Mouse (Mus musculus) heart, embryonic 14.5 days (tissue): ENCODE measurements around the gene Atp6v1f. TPM values are rescaled to one million over a fixed set of nuclear protein-coding genes. Genes with fewer than 3 reads are reported as not detected.

Experiments
- ATAC-seq: fragments of 200-750 bp; cut with Nextera tagmentation; 2 replicates; pipeline ENCODE4 v1.8.0; 2017; ENCODE audit warnings: low read depth, moderate TSS enrichment; ENCODE audit not compliant: insufficient number of reproducible peaks, insufficient read depth, low FRiP score
- H3K27ac ChIP-seq, 2 experiments: fragments of 200-500 bp in 1 of 2; fragments of 300-500 bp in 1 of 2; sonication (generic) in 1 of 2; replicated peaks in 1 of 2; 2 replicates each; pipeline ENCODE4 v1.5.1; 2012 to 2014; ENCODE audit warnings: low read depth in 2 of 2, low read length in 2 of 2, control low read depth in 1 of 2, mild to moderate bottlenecking in 1 of 2, mixed read lengths in 1 of 2; ENCODE audit not compliant: control insufficient read depth in 1 of 2, insufficient read depth in 1 of 2
- H3K27me3 ChIP-seq: fragments of 300-500 bp; sonication (generic); 2 replicates; pipeline ENCODE4 v1.6.1; 2014; ENCODE audit warnings: mild to moderate bottlenecking, low read length, control low read depth; ENCODE audit not compliant: control insufficient read depth, insufficient read depth
- H3K36me3 ChIP-seq: fragments of 300-500 bp; sonication (generic); 2 replicates; pipeline ENCODE4 v1.6.1; 2014; ENCODE audit warnings: mild to moderate bottlenecking, control low read depth, low read length, mixed read lengths; ENCODE audit not compliant: control insufficient read depth, insufficient read depth
- H3K4me1 ChIP-seq, 2 experiments: fragments of 200-500 bp in 1 of 2; fragments of 300-500 bp in 1 of 2; sonication (generic) in 1 of 2; 2 replicates each; pipeline ENCODE4 v1.6.1; 2012 to 2014; ENCODE audit warnings: low read length in 2 of 2, control low read depth in 1 of 2, mixed read lengths in 1 of 2; ENCODE audit not compliant: control insufficient read depth in 2 of 2, insufficient read depth in 2 of 2
- H3K4me2 ChIP-seq: fragments of 300-500 bp; sonication (generic); 2 replicates; pipeline ENCODE4 v1.6.1; 2014; ENCODE audit warnings: mild to moderate bottlenecking, low read length
- H3K4me3 ChIP-seq, 2 experiments: fragments of 200-500 bp in 1 of 2; fragments of 300-500 bp in 1 of 2; sonication (generic) in 1 of 2; 2 replicates each; pipeline ENCODE4 v1.5.1; 2012 to 2014; ENCODE audit warnings: low read length in 2 of 2, mild to moderate bottlenecking in 2 of 2, control low read depth in 1 of 2, low read depth in 1 of 2, moderate library complexity in 1 of 2; ENCODE audit not compliant: control insufficient read depth in 1 of 2, insufficient read depth in 1 of 2
- H3K9ac ChIP-seq: fragments of 300-500 bp; sonication (generic); 2 replicates; pipeline ENCODE4 v1.6.1; 2014; ENCODE audit warnings: mild to moderate bottlenecking, low read length
- H3K9me3 ChIP-seq: fragments of 300-500 bp; sonication (generic); 2 replicates; pipeline ENCODE4 v1.6.1; 2016; ENCODE audit warnings: low read length, control low read depth; ENCODE audit not compliant: control insufficient read depth
- WGBS: fragments of 180-500 bp; shearing (Covaris S2); extraction: QIAGEN DNeasy Blood & Tissue Kit; methylation state at CpG from one replicate; pipeline ENCODE4 v1.1.7; 2014; 5-methylcytosine and 5-hydroxymethylcytosine counted together
- polyA plus RNA-seq: library from polyadenylated mRNA; unstranded; fragments of >200 nt; fragmentation: Nextera tagmentation; extraction: Ambion mirVana; gene quantifications from 2 replicates; pipeline ENCODE4 v1.2.1, GENCODE M21; 2014

Gene Atp6v1f
- polyA plus RNA-seq, 1 experiment from 2014 or later: 250 TPM

DNA sequence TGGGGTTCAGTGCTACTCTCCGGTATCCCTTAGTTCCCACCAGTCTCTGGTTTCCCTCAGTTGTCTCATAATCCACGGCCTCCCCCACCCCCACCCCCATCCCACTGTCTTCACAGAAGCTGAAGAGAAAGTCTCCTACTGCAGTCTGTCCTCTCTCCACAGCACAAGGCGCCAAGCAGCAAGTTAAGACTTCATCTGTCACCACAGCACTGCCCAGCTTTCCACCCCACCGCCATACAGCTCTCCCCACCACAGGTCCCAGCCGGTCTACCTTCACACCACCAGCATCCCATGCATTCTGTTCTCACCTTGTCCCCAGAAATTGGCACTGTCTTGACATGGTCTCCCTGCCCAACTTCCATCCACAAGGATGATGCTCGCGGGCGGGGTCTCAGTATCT is 39.3 kb downstream of the Atp6v1f start:
- WGBS: 26% methylated on average over 8 of the region's 8 CpGs

DNA sequence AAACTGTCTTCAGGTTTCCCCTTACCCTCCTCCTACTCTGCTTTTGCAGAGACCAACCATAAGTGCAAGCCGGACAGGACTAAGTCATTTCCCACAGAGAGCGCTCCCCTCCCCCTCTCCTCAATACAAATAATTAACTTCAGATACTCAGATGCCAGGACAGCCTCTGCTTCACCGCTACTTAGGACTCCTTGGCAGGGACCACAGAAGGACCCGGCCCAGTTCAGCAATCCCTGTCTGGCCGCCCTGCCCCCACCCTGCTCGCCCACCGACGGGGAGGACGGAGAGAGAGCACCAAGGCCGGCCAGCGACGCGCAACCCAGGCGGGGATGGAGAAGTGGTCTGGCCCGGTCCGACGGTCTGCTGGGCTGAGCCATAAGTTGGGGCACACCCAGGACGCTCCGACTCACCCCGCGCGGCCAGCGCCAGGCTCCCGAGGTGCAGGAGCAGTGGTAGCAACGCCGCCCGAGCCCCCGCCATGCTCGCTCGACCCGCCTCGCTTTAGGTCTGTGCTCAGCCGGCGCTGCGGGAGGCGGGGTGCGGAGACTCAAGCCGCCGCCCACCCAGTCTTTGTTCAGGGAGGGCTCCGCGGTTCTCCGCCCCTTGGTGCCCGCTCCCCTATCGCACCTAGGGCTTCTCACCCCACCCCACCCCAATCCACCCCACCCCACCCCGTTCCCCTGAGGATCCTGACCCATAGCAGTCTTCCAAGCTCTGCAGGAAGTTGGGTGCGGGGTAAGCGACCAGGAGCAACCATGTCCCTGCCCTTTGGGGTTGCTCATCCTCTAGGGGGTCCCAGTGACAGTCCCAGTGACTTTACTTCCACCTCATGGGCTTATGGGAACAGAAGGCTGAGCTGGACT is 40.2 kb downstream of the Atp6v1f start, which contains the start of gene Kcp:
Kcp (minus strand) TSS at position 506 of the 863 bp plus-strand sequence.
- H3K27me3 ChIP-seq: peaks cover 3% of the 10 kb centered on the region; the same call in 1 of the 2 replicates
- H3K4me1 ChIP-seq: peaks cover 15 to 17% of the 10 kb centered on the region in 2 experiments
- H3K27ac ChIP-seq: no peak within 1 kb of the TSS
- H3K9me3 ChIP-seq: no peaks in the 10 kb centered on the region
- H3K4me2 ChIP-seq: peak within 1 kb of the TSS; percentile 85
- ATAC-seq: peak; percentile 23
- H3K36me3 ChIP-seq: no peaks in the 10 kb centered on the region
- under 1% methylated on average over 45 of the region's 47 CpGs for whole genome bisulfite sequencing
- peak within 1 kb of the TSS; percentile 64 to 66 for H3K4me3 ChIP-seq
- peak within 1 kb of the TSS; percentile 70 for H3K9ac ChIP-seq

More for the DNA sequence above, 39.3 kb downstream of the Atp6v1f start:
- peaks cover 15 to 16% of the 10 kb centered on the region in 2 experiments for H3K4me1 ChIP-seq
- H3K9ac ChIP-seq: peak overlapping the region; percentile 70
- no peaks in the 10 kb centered on the region for H3K9me3 ChIP-seq
- H3K4me2 ChIP-seq: peak overlapping the region; percentile 85
- H3K36me3 ChIP-seq: no peaks in the 10 kb centered on the region
- peak overlapping the region; percentile 64 to 66 for H3K4me3 ChIP-seq
- no peak for ATAC-seq
- H3K27me3 ChIP-seq: peaks cover 3% of the 10 kb centered on the region; the same call in 1 of the 2 replicates
- no peak overlapping the region for H3K27ac ChIP-seq

DNA sequence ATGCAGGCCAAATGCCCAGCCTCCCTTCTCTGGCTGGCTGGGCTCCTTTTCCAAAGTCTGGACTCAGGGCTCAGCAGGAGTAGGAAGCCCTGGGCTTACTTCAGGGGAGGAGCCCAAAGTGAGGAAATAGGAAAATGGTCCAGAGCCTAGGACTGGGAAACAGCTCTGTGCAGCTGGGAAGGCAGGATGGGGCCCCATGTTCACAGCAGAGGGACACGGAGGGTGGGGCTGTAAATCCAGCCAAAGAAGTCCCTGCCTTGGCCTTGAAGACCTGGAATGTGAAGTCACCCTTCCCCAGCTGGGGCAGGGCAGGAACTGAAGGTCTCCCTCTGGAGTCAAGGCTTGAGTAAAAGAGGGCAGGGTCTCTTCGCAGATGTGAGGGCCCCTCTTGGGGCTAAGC is 41.6 kb downstream of the Atp6v1f start:
- no peaks in the 10 kb centered on the region for H3K9me3 ChIP-seq
- no peak overlapping the region for H3K9ac ChIP-seq
- 40% methylated on average over 2 of the region's 2 CpGs for WGBS
- peaks cover 3% of the 10 kb centered on the region; the same call in 1 of the 2 replicates for H3K27me3 ChIP-seq
- 0 out of 4 replicates have a peak overlapping the region, but pooled peaks of 1 of the 2 experiments have one; percentile 6 for H3K27ac ChIP-seq
- H3K36me3 ChIP-seq: no peaks in the 10 kb centered on the region
- peaks cover 19 to 27% of the 10 kb centered on the region in 2 experiments for H3K4me1 ChIP-seq
- no peak overlapping the region for H3K4me3 ChIP-seq
- no peak for ATAC-seq
- no peak overlapping the region for H3K4me2 ChIP-seq

DNA sequence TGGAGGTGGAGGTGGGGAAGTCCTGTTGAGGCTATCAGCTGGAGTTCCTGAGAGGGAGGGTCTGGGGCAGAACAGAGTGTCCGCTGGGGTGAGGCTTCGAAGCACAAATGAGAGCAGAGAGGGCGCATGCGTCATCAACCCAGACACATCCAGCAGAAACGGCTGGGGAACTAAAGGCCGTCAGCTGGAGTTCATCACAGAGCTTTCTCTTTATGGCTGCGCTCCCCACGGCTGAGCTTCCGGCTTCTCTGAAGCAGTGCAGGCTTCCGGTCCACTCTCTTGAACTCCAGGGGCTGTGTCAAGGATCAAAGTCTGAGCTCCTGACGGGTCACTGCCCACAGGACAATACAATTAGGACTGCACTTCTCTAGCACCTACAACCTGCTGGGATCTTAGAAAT is 45.8 kb downstream of the Atp6v1f start:
- peak overlapping the region; percentile 29 to 45; a peak in 3 of 4 replicates for H3K27ac ChIP-seq
- 1% methylated on average over 11 of the region's 11 CpGs for WGBS
- H3K4me2 ChIP-seq: peak overlapping the region; percentile 60
- peak overlapping the region; percentile 39; the same call in 1 of the 2 replicates for H3K9ac ChIP-seq
- peak overlapping the region; percentile 12 to 19; a peak in 2 of 4 replicates for H3K4me3 ChIP-seq
- no peak for ATAC-seq
- H3K36me3 ChIP-seq: no peaks in the 10 kb centered on the region
- peaks cover 10 to 11% of the 10 kb centered on the region in 2 experiments for H3K4me1 ChIP-seq
- peaks cover 2% of the 10 kb centered on the region; the same call in 1 of the 2 replicates for H3K27me3 ChIP-seq
- no peaks in the 10 kb centered on the region for H3K9me3 ChIP-seq

- H3K9me3 ChIP-seq: no peaks in the 10 kb centered on the region
- H3K36me3 ChIP-seq: no peaks in the 10 kb centered on the region
- WGBS: 5% methylated on average over 5 of the region's 5 CpGs
- H3K4me3 ChIP-seq: no peak overlapping the region
- peaks cover 2% of the 10 kb centered on the region; the same call in 1 of the 2 replicates for H3K27me3 ChIP-seq
- no peak overlapping the region for H3K4me2 ChIP-seq
- peaks cover 6 to 11% of the 10 kb centered on the region in 2 experiments for H3K4me1 ChIP-seq
- no peak overlapping the region for H3K27ac ChIP-seq
- no peak overlapping the region for H3K9ac ChIP-seq
- peak; percentile 33 for ATAC-seq
Measured at GRCm38 (mm10) chr6:29517139-29517538, 49.6 kb downstream of the Atp6v1f start.

Other genes starting within 250 kb of the Atp6v1f start
- gene Hilpda, start 195.2 kb upstream of the Atp6v1f start, polyA plus RNA-seq: 26.4 and 28.2 TPM in 2 replicates
- 0.20 and 0.35 TPM in 2 replicates for gene Fam71f2, start 188.1 kb upstream of the Atp6v1f start, polyA plus RNA-seq
- 0.15 TPM in 1 of 2 replicates, not detected in the other for gene Fam71f1, start 148.6 kb upstream of the Atp6v1f start, polyA plus RNA-seq
- gene Calu, start 119.6 kb upstream of the Atp6v1f start, polyA plus RNA-seq: 452 and 458 TPM in 2 replicates
- 0.46 and 1.1 TPM in 2 replicates for gene Opn1sw, start 79.2 kb upstream of the Atp6v1f start, polyA plus RNA-seq
- 28.3 and 30.8 TPM in 2 replicates for gene Ccdc136, start 71.4 kb upstream of the Atp6v1f start, polyA plus RNA-seq
- 36.8 and 47.7 TPM in 2 replicates for gene Flnc, start 34.5 kb upstream of the Atp6v1f start, polyA plus RNA-seq
- not detected in 2 replicates for gene Atp6v1fnb, start 3.7 kb downstream of the Atp6v1f start, polyA plus RNA-seq
- gene Kcp, start 40.2 kb downstream of the Atp6v1f start, polyA plus RNA-seq: 10.0 and 10.2 TPM in 2 replicates
- 5.0 and 5.3 TPM in 2 replicates for gene Irf5, start 58.9 kb downstream of the Atp6v1f start, polyA plus RNA-seq
- gene Tnpo3, start 142.2 kb downstream of the Atp6v1f start, polyA plus RNA-seq: 65.4 and 66.6 TPM in 2 replicates
- gene Tspan33, start 226.5 kb downstream of the Atp6v1f start, polyA plus RNA-seq: 2.4 and 3.2 TPM in 2 replicates